Mouse (Mus musculus) spleen, adult 12 weeks (tissue): ENCODE measurements around the gene Lhx5.

Experiments
- DNase-seq: peaks from one replicate; pipeline ENCODE4 v3.0.0; 2022; ENCODE audit warnings: low spot score

The Lhx5 gene

DNA sequence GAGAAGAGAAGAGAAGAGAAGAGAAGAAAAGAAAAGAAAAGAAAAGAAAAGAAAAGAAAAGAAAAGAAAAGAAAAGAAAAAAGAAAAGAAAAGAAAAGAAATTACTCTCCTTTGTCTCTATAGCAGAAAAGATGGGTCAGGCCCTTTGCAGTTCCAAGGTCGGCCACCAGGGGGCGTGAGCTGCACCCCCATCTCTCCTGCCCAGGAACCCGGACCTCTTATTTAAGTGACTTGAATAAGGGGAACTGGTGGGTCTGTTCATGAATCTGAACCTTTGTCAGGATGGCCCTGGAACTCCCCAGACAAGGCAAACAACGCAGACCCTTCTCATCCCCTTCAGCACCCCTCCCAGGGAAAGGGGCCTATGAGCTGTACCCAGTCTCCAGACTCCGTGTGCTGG is 33.6 kb downstream of the Lhx5 start:
- DNase-seq, result peak; percentile 29

DNA sequence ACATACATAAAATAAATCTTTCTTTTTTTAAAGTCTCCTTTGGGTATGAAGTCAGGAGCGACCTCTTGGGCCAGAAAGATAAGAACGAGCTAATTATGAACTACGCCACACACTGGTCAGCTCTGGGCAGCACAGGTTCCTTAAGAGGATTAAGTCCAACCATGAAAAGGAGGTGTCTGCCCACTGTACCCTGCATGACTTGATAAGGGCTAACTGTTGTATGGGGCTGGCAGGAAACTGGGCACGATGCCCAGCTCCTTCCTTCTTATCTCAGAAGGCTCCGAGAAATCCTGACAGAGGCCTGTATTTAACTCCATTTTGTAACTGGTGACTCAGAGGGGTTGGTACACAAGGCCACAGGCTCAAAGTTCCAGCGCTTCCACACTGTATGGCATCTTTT is 34.4 kb downstream of the Lhx5 start:
- DNase-seq, result peak; percentile 52

DNA sequence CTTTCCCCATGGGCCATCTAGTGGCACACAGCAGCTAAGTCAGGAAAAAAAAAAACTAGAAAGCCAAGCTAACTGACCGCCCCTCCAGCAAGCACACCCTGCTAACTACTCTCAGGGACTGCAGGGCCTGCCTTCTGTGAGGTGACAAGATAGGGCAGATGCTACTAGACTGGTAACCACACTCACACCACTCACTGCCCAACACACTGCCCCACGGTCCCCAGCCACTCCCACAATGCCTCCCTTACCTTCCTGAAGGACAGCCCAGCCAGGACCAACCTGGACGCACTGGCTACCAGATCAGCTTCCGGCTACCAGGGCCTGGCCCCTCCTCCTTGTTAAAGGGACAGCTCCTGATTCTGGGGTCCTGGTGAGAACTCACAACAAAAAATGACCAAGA is 35.5 kb downstream of the Lhx5 start:
- no peak for DNase-seq

DNA sequence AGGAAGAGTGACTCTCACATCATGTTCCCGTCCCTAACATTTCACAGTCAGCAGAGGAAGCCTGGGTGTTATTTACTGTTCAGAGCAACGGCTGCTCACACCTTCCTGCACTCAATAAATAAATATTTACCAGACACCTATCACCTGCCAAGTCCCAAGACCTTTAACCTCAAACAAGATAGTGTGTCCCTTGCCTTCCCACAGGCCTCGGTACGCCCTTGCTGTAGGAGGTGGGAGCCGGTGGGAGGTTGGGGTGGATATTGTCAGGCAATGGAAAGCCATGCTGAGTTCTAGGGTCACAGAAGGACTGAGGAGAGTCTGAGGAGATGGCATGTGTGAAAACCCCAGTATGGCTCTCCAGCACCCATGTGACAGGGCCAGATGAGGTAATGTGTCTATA is 36.8 kb downstream of the Lhx5 start:
- DNase-seq, result no peak

DNA sequence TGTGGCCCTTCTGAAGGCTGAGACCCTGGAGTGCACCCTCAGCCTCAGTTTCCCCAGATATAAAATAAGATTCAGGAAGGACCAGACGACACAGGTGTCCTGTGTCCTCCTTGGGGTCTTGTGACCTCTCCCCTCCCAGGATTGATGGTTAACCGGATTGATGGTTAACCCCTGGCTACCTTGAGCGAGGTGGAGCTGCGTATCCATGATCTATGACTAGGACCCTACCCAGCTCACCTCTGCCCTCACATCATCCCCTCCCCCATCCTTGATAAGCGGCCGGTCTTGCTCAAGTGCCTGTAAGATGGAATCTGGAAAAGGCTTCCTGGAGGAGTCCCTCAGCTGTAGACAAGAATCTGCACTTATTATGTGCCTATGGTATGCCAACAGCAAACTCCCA is 37.3 kb downstream of the Lhx5 start:
- DNase-seq, result no peak

DNA sequence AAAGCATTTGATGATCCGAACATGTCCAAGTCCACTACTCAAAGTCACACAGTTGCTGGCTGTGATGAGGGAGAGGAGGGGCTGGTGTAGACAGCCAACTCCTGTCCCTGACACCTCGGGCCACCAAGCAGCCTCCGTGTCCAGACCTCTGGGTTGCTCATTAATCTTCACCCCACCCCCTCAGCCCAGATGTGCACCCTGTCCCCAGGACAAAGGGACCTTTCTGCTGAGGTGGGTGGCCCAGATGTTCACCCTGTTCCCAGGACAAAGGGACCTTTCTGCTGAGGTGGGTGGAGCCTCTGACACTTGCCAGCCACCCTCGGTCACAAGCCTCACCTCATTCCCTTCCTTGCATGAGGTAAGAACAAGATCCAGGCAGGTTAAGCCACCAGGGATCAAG is 40.0 kb downstream of the Lhx5 start:
- DNase-seq, result no peak

DNA sequence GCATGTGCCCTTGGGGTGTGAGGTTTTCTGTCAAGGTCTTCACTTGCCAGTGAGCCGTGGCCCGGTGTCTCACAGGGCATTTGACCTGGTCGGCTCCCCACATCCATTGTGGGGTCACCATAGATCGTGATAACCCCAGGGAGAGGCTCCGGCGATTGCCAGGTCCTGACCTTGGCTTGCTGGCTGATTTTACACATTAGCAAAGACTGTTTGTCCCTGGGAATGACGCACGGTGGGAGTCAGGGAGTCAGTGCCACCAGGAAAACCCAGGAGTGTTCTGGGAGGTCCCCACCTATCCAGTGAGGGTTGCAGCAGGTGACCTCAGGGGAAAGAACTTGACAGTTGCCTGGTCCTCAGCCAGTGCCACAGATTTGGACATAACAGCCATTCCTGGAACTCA is 41.3 kb downstream of the Lhx5 start, which contains the start of gene Sdsl:
Sdsl (minus strand) TSS at position 41 of the 400 bp plus-strand sequence.
- DNase-seq, result no peak

DNA sequence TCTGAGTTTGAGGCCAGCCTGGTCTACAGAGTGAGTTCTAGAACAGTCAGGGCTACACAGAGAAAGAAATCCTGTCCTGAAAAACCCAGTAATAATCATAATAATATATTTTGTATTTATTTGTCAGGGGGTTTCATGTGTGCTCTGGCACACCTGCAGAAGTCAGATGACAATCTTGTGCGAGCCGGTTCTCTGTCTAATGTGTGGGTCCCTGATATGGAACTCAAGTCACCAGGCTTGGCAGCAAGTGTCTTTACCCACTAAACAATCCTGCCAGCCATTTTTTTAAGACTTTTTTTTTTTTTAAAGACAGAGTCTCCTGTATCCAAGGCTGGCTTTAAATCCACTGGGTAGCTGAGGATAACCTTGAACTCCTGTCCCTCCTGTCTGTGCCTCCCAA is 41.9 kb downstream of the Lhx5 start:
- no peak for DNase-seq

DNA sequence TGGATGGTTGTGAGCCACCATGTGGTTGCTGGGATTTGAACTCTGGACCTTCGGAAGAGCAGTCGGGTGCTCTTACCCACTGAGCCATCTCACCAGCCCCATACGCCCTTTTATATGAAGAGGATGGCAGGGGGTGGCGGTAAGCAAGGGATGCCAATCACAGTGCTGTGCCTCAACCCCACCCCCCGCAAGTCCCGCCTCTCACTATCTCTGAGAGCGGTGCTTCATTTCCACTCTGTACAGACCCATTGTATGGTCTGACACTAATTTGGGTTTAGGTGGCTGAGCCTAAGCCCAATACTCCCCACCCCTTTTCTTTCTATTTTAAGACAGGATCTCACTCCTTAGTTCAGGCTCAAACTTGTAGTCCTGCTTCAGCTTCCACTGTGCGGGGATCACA is 44.4 kb downstream of the Lhx5 start:
- DNase-seq, result no peak

DNA sequence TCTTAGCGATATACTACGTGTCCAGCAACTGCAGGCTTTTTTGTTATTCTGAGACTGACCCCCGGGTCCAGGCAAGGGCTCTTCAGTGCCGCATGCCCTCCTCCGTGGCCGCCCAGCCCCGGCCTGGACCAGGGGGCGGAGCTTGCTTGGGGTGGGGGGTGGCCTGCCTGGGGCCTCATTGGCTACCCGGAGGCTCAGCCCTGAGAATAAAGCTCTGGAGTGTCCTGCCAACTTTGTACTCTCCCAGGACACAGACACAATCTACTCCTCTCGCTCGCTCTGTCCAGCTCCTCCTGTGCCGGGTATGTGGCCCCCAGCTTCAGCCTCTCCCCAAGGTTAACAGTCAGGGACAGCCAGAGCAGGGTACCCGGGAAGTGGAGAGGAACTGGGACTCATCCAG is 44.8 kb downstream of the Lhx5 start, which contains the start of gene Sds:
Sds (plus strand) TSS at position 231 of the 400 bp plus-strand sequence.
- no peak for DNase-seq

DNA sequence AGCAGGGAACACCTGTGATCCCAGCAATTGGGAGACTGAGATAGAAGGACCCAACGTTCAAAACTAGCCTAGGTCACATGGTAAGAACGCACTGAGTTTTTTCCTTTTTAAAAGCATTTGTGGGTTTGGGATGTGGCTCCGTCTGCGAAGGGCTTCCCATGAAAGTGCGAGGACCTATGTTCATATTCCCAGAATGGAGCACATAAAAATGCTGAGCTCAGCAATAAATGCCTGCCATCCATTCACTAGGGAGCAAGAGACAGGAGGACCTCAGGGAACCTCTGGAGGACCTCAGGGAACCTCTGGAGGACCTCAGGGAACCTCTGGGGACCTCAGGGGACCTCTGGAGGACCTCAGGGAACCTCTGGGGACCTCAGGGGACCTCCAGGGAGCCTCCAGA is 46.5 kb downstream of the Lhx5 start:
- DNase-seq, result no peak

DNA sequence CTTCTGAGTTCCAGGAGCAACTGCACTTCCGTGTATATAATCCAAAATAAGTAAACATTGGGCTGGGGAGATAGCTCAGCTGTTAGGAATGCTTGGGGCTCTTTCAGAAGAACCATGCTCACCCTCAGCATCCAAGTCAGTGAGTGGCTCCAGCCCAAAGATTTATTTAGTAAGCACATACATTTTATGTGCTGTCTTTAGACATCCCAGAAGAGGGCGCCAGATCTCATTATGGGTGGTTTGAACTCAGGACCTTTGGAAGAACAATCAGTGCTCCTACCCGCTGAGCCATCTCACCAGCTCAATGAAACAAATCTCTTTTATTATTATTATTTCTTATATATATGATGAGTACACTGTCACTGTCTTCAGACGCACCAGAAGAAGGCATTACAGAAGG is 48.0 kb downstream of the Lhx5 start:
- no peak for DNase-seq

DNA sequence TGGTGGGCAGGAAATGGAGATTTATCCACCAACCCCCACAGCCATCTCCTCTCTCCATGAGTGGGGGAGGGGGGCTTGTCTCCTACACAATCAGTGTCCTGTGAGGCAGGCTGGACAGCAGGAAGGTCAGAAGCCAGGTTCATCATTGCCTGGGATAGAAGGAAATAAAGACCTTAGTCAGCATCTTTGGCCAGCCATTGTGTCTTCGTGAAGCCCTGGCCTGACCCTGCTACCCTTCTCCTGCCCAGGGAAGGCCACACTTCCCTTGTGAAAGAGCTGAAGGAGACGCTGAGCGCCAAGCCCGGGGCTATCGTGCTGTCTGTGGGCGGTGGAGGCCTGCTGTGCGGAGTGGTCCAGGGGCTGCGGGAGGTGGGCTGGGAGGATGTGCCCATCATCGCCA is 49.7 kb downstream of the Lhx5 start:
- DNase-seq, result no peak

DNA sequence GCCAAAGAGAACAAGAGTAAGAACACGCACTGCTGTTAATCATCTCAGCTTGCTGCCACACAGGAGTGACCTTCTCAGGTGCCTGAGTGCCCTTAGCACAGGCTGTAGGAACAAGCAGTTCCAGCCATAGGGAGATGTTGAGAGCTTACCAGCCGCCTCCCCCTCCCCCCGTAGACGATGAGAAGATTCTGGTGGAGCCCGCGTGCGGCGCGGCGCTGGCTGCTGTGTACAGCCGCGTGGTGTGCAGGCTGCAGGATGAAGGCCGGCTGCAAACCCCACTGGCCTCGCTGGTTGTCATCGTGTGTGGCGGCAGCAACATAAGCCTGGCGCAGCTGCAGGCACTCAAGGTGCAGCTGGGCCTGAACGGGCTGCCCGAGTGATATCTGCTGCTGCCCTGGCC is 51.9 kb downstream of the Lhx5 start:
- DNase-seq, result no peak

DNA sequence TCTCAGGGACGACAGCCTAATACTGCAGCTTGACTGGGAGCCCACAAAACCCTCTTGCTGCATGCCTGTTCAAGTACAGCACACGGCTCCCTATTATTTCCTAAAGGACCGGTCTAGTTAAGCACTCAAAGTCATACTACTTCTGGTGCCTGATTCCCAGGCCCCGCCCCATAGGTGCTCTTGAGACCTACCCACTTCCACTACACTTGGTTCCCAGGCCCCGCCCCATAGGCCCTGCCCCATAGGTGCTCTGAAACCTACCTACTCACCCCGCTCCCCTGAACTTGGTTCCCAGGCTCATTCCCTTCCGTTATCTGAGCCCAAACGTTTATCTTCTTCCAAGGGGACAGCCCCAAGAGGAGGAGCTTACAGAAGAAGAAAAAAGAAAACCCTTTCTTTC is 56.3 kb downstream of the Lhx5 start:
- DNase-seq, result no peak

DNA sequence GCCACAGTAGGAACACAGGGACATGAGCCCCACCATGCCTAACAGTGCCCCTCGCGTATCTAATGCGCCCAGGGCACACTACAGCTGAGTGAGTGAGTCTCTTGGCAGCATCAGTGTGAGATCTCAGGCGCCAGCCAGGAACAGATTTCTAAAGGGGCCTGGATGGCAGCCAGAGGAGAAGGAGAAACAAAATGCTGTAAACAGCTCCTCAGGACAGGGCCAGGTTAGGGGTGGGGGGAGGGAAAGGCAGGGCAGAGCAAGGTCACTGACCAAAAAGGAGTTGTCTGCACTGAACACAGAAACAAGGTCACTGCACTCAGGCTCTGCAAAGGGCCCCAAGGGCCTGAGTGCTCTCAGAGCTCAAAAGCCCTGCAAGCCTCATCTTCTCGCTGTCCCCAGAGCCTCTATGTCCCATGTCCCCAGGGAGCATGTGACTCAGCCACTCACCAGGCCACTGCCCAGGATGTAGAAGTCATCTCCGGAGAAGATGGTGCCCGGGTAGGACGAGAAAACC is 59.2 kb downstream of the Lhx5 start:
- DNase-seq, result no peak
